Mouse (Mus musculus) CH12.LX (cell line): Measurements from ENCODE around the gene Diexf. TPM values are rescaled to one million over a fixed set of nuclear protein-coding genes. Genes with fewer than 3 reads are reported as not detected.

Source experiments
- DNase-seq: peaks from one replicate; pipeline ENCODE4 v3.0.0-alpha.2; 2013; ENCODE audit errors: extremely low read depth
- H3K27ac ChIP-seq: 2 replicates; pipeline ENCODE4 v1.5.1; 2012; ENCODE audit warnings: low read depth, mild to moderate bottlenecking, control low read depth, moderate library complexity; ENCODE audit not compliant: insufficient read depth
- H3K27me3 ChIP-seq: replicated peaks from 2 replicates; pipeline ENCODE3; 2012; ENCODE audit warnings: inconsistent platforms
- H3K36me3 ChIP-seq, 2 experiments: replicated peaks in 1 of 2; 2 replicates each; pipeline versions ENCODE3 to v1.6.1; 2012; ENCODE audit warnings: inconsistent platforms in 1 of 2, low read length in 1 of 2, mild to moderate bottlenecking in 1 of 2, mixed read lengths in 1 of 2, moderate library complexity in 1 of 2; ENCODE audit not compliant: control insufficient read depth in 1 of 2, insufficient read depth in 1 of 2
- H3K4me1 ChIP-seq, 2 experiments: 2 replicates each; pipeline ENCODE4 v1.6.1; 2012; ENCODE audit warnings: inconsistent platforms in 1 of 2, moderate library complexity in 1 of 2; ENCODE audit not compliant: insufficient read depth in 2 of 2, control insufficient read depth in 1 of 2
- H3K4me2 ChIP-seq: 2 replicates; pipeline ENCODE4 v1.6.1; 2012; ENCODE audit warnings: low read depth, mild to moderate bottlenecking, control low read depth; ENCODE audit not compliant: poor library complexity, insufficient read depth, severe bottlenecking
- H3K4me3 ChIP-seq, 3 experiments: fragments of 150-350 bp in 1 of 3; sonication (generic) in 1 of 3; replicated peaks in 1 of 3; 2 replicates each; pipeline versions ENCODE3 to v1.5.1; 2011 to 2012; ENCODE audit warnings: low read depth in 2 of 3, low read length in 2 of 3, mild to moderate bottlenecking in 2 of 3, moderate library complexity in 2 of 3, control low read depth in 1 of 3, improper control_type of control experiment in 1 of 3, inconsistent platforms in 1 of 3, mixed read lengths in 1 of 3; ENCODE audit not compliant: poor library complexity in 1 of 3
- H3K79me2 ChIP-seq: replicated peaks from 2 replicates; pipeline ENCODE4 v1.6.1; 2012; ENCODE audit warnings: mild to moderate bottlenecking, moderate library complexity; ENCODE audit not compliant: control insufficient read depth, poor library complexity, insufficient read depth, severe bottlenecking; ENCODE audit errors: extremely low read depth
- H3K9ac ChIP-seq: 2 replicates; pipeline ENCODE4 v1.6.1; 2012; ENCODE audit warnings: low read depth, mild to moderate bottlenecking, control low read depth, moderate library complexity; ENCODE audit not compliant: insufficient read depth
- H3K9me3 ChIP-seq: replicated peaks from 2 replicates; pipeline ENCODE3; 2012; ENCODE audit warnings: low read length, inconsistent platforms, mixed read lengths
- BHLHE40 ChIP-seq: IDR thresholded peaks from 2 replicates; pipeline ENCODE4 v1.6.1; 2011; ENCODE audit warnings: mild to moderate bottlenecking, low read depth, low read length, improper control_type of control experiment
- CHD1 ChIP-seq: IDR thresholded peaks from 2 replicates; pipeline ENCODE4 v1.6.1; 2012; ENCODE audit warnings: low read depth, low read length, improper control_type of control experiment, inconsistent platforms
- CHD2 ChIP-seq: IDR thresholded peaks from 2 replicates; pipeline ENCODE4 v1.6.1; 2011; ENCODE audit warnings: low read length, improper control_type of control experiment
- E2F4 ChIP-seq: IDR thresholded peaks from 2 replicates; pipeline ENCODE4 v1.6.1; 2011; ENCODE audit warnings: low read depth, low read length, improper control_type of control experiment; ENCODE audit not compliant: insufficient replicate concordance
- ELF1 ChIP-seq: IDR thresholded peaks from 2 replicates; pipeline ENCODE4 v1.6.1; 2014; ENCODE audit warnings: low read depth, mild to moderate bottlenecking, inconsistent platforms, low read length, improper control_type of control experiment
- GABPA ChIP-seq: IDR thresholded peaks from 2 replicates; pipeline ENCODE4 v1.6.1; 2012; ENCODE audit warnings: low read depth, low read length, improper control_type of control experiment, inconsistent platforms; ENCODE audit not compliant: insufficient replicate concordance
- IRF4 ChIP-seq: IDR thresholded peaks from 2 replicates; pipeline ENCODE4 v1.6.1; 2014; ENCODE audit warnings: low read depth, mild to moderate bottlenecking, inconsistent platforms, low read length, improper control_type of control experiment
- JUN ChIP-seq: IDR thresholded peaks from 2 replicates; pipeline ENCODE4 v1.6.1; 2011; ENCODE audit warnings: low read depth, mild to moderate bottlenecking, low read length, improper control_type of control experiment, moderate library complexity; ENCODE audit not compliant: insufficient read depth
- KAT2A ChIP-seq: IDR thresholded peaks from 2 replicates; pipeline ENCODE4 v1.6.1; 2012; ENCODE audit warnings: low read length, improper control_type of control experiment, inconsistent platforms; ENCODE audit not compliant: insufficient replicate concordance
- MAFK ChIP-seq: IDR thresholded peaks from 2 replicates; pipeline ENCODE4 v1.6.1; 2011; ENCODE audit warnings: low read length, improper control_type of control experiment; ENCODE audit not compliant: insufficient replicate concordance
- MAX ChIP-seq: IDR thresholded peaks from 2 replicates; pipeline ENCODE4 v1.6.1; 2011; ENCODE audit warnings: low read length, improper control_type of control experiment
- MAZ ChIP-seq: IDR thresholded peaks from 2 replicates; pipeline ENCODE4 v1.6.1; 2012; ENCODE audit warnings: low read depth, mild to moderate bottlenecking, inconsistent platforms, low read length, improper control_type of control experiment, moderate library complexity
- MXI1 ChIP-seq: IDR thresholded peaks from 2 replicates; pipeline ENCODE4 v1.6.1; 2011; ENCODE audit warnings: mild to moderate bottlenecking, low read depth, low read length, improper control_type of control experiment
- MYC ChIP-seq: IDR thresholded peaks from 2 replicates; pipeline ENCODE4 v1.6.1; 2011; ENCODE audit warnings: low read depth, mild to moderate bottlenecking, improper control_type of control experiment, low read length
- NELFE ChIP-seq: IDR thresholded peaks from 2 replicates; pipeline ENCODE4 v1.6.1; 2011; ENCODE audit warnings: low read depth, low read length, improper control_type of control experiment
- RAD21 ChIP-seq: IDR thresholded peaks from 2 replicates; pipeline ENCODE4 v1.6.1; 2011; ENCODE audit warnings: low read depth, mild to moderate bottlenecking, low read length, improper control_type of control experiment, moderate library complexity
- RCOR1 ChIP-seq: conservative IDR thresholded peaks from 2 replicates; pipeline ENCODE4 v1.6.1; 2012; ENCODE audit warnings: low read depth, mild to moderate bottlenecking, inconsistent platforms, low read length, improper control_type of control experiment
- SMC3 ChIP-seq: IDR thresholded peaks from 2 replicates; pipeline ENCODE4 v1.6.1; 2011; ENCODE audit warnings: low read depth, low read length, improper control_type of control experiment
- TCF12 ChIP-seq: IDR thresholded peaks from 2 replicates; pipeline ENCODE4 v1.6.1; 2014; ENCODE audit warnings: low read depth, mild to moderate bottlenecking, inconsistent platforms, low read length, improper control_type of control experiment
- USF1 ChIP-seq: IDR thresholded peaks from 2 replicates; pipeline ENCODE4 v1.6.1; 2014; ENCODE audit warnings: low read depth, mild to moderate bottlenecking, inconsistent platforms, low read length, improper control_type of control experiment
- ZC3H11A ChIP-seq: IDR thresholded peaks from 2 replicates; pipeline ENCODE4 v1.6.1; 2012; ENCODE audit warnings: low read depth, mild to moderate bottlenecking, inconsistent platforms, low read length, improper control_type of control experiment
- ZMIZ1 ChIP-seq: IDR thresholded peaks from 2 replicates; pipeline ENCODE4 v1.6.1; 2012; ENCODE audit warnings: low read depth, mild to moderate bottlenecking, inconsistent platforms, low read length, improper control_type of control experiment
- ZNF384 ChIP-seq: IDR thresholded peaks from 2 replicates; pipeline ENCODE4 v1.6.1; 2012; ENCODE audit warnings: low read depth, low read length, improper control_type of control experiment, inconsistent platforms
- dilution Hi-C: fragments of 300-500 bp; cut with MboI; formaldehyde crosslinking; loops from 2 replicates; pipeline ENCODE4 v1.14.3; 2020; ENCODE audit warnings: low sequenced_read_pairs; ENCODE audit not compliant: extremely low pct_unique_long_range_greater_than_20kb, extremely low pct_ligation_motif_present
- in situ Hi-C: fragments of 300-500 bp; cut with MboI; formaldehyde crosslinking; loops from 3 replicates; pipeline ENCODE4 v1.14.3; 2019; ENCODE audit warnings: low sequenced_read_pairs, low pct_ligation_motif_present, low pct_unique_long_range_greater_than_20kb, mixed read lengths
- polyA plus RNA-seq: library from polyadenylated mRNA; unstranded; fragments of >175 nt; gene quantifications from 2 replicates; pipeline ENCODE4 v1.2.1, GENCODE M21; 2012; ENCODE audit warnings: low read depth; ENCODE audit not compliant: insufficient read length
- total RNA-seq, 2 experiments: library from RNA; depleted of rRNA; stranded (reverse); fragments of 300-350 nt in 1 of 2; fragments of >200 nt in 1 of 2; gene quantifications; 2 replicates each; pipeline ENCODE4 v1.2.3; 2012 to 2014

Diexf gene
- total and polyA plus RNA-seq, 3 experiments: 11.4 to 39.7 (median 17.8) TPM

DNA sequence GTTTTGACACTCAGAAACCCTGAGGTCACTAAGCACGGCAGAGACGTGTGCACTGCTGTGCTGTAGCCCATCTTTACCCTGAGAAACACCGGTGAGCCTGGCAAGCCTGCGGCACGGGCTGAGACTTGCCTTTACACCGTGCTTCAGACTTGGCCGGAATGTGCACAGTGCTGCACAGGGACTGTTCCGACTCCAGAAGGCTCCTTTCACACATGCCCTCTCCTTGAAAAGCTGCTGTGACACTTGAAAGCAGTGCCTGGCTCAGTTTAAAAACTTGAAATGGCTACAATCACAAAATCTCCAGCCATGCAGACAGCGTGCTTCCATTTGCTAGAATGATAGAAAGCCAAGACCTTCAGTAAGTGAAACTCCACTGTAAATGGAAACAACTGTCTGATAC, 18.0 kb downstream of the Diexf start:
- Histone ChIP-seq H3K27me3 (no peaks in the 10 kb centered on the region), H3K4me1 (peaks cover 0 to 6% of the 10 kb centered on the region in 2 experiments; a peak in 2 of 4 replicates), H3K4me2 (no peak overlapping the region), H3K9me3 (no peaks in the 10 kb centered on the region)
- no peak for DNase-seq
- TF ChIP-seq KAT2A (no peak), MAFK (no peak), ZMIZ1 (no peak), ZC3H11A (no peak), BHLHE40 (no peak), ZNF384 (no peak), MAZ (no peak), ELF1 (no peak), IRF4 (no peak), TCF12 (no peak), NELFE (no peak), CHD2 (no peak), MYC (no peak), SMC3 (no peak), MAX (no peak), RCOR1 (no peak), E2F4 (no peak), JUN (no peak), MXI1 (no peak), GABPA (no peak)
- TF ChIP-seq, all 38 proteins: peak for 0
- dilution Hi-C loops (no loop called here), in situ Hi-C loops (loop anchor here (25.0 kb wide), 1 partner anchor 350 kb away; the partner anchor contains the start of gene Hhat)
- Histone ChIP-seq H3K36me3 (peaks cover 88 to 96% of the 10 kb centered on the region in 2 experiments), H3K27ac (no peak overlapping the region), H3K79me2 (no peaks in the 10 kb centered on the region; the same call in 1 of the 2 replicates), H3K4me3 (no peak overlapping the region), H3K9ac (no peak overlapping the region)

DNA sequence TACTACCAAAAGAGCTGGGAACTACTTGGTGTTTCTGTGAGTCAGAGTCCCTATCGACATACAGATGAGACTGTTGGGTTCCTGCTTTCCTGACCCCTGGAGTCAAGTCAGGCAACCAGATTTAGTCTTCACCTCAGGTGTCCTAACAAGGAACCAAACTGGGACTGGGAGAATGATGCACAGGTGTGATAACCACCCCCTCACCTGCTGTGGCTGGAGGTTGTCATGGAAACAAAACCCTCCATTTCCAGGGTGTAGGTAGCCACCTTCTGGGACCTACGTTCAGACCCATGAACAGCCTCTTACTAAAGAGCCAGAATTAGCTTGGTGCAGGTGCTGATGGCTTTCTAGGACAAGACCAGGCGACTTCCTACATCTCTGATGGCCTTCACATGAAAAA, 27.1 kb downstream of the Diexf start:
- no peaks in the 10 kb centered on the region for H3K27me3 ChIP-seq
- TF ChIP-seq GABPA (no peak), TCF12 (no peak), CHD1 (no peak), MAFK (no peak), ELF1 (no peak), E2F4 (no peak), BHLHE40 (no peak), RAD21 (no peak), ZMIZ1 (no peak), USF1 (no peak), JUN (no peak), MAX (no peak)
- TF ChIP-seq, all 38 proteins: peak for 0
- no peak overlapping the region for H3K9ac ChIP-seq
- H3K4me1 ChIP-seq: no peaks in the 10 kb centered on the region
- no peak overlapping the region for H3K4me3 ChIP-seq
- H3K4me2 ChIP-seq: no peak overlapping the region
- H3K79me2 ChIP-seq: no peaks in the 10 kb centered on the region
- in situ Hi-C loops (loop anchor here (25.0 kb wide), 1 partner anchor 341 kb away; the partner anchor contains the start of gene Hhat), dilution Hi-C loops (no loop called here)
- no peak overlapping the region for H3K27ac ChIP-seq
- peaks cover 23 to 56% of the 10 kb centered on the region in 2 experiments for H3K36me3 ChIP-seq
- H3K9me3 ChIP-seq: no peaks in the 10 kb centered on the region
- DNase-seq: no peak
